Mouse (Mus musculus) Patski (cell line): ENCODE results near the gene Pum2. TPM values are rescaled to one million over a fixed set of nuclear protein-coding genes. Genes with fewer than 3 reads are reported as not detected.

ENCODE experiments used
- ATAC-seq: fragments of 100-300 bp; one replicate; pipeline ENCODE4 v1.8.0; 2021
- CTCF ChIA-PET: fragments of 350-600 bp; sonication (Branson Sonifier 250); formaldehyde crosslinking; loops from one replicate; lab custom pipeline; 2022; ENCODE audit warnings: inconsistent platforms; lab: Charles Lee
- POLR2A ChIA-PET: fragments of 350-600 bp; sonication (Branson Sonifier 250); formaldehyde crosslinking; loops from one replicate; lab custom pipeline; 2022; ENCODE audit warnings: antibody characterized with exemption, inconsistent platforms; lab: Charles Lee
- DNase-seq: peaks from one replicate; pipeline ENCODE4 v3.0.0-alpha.2; 2011; ENCODE audit warnings: low read depth, low spot score
- H3K27me3 ChIP-seq: fragments of 371-371 bp; one replicate; pipeline ENCODE4 v1.5.1; 2021
- CTCF ChIP-seq: fragments of 100-300 bp; IDR thresholded peaks from one replicate; pipeline ENCODE4 v1.5.1; 2021
- in situ Hi-C: fragments of 300-500 bp; cut with MboI; formaldehyde crosslinking; loops from 3 replicates; pipeline ENCODE4 v1.11.1; 2018; ENCODE audit warnings: low pct_unique_long_range_greater_than_20kb, mixed read lengths
- polyA plus RNA-seq: library from polyadenylated mRNA; unstranded; gene quantifications from one replicate; pipeline ENCODE4 v1.2.3, GENCODE M21; 2021

The Pum2 gene
- polyA plus RNA-seq, 1 experiment from 2014 or later, result 107 TPM

GRCm38 (mm10) chr12:8656596-8656995 is 17.3 kb upstream of the Pum2 start:
- in situ Hi-C loops, result no loop called here

DNA sequence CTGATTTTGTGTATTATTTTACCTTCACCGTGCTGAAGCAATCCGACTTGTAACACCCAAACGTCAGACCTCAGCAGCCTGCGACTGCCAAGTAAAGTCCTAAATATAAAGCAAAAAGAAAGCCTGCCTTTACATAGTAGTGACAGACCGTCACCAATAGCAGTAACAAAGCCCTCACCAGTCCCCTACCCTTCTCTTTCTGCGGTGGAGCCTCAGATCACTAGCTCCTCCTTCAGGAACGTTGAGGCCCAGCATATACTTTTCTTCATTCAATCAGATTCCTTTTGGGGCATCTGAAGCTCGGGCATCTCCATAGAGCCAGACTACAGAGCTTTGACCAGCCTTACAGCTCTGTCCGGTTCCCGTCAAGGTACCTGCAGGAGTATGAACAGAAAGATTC is 16.8 kb upstream of the Pum2 start:
- H3K27me3 ChIP-seq, result no peaks in the 10 kb centered on the region
- in situ Hi-C loops, result no loop called here
- TF ChIP-seq CTCF, result no peak
- CTCF ChIA-PET, result interaction anchor here (1.0 kb wide), 1 partner anchor 13 kb away, joined by 3 read pairs; no protein-coding TSS in a partner anchor
- ATAC-seq (no peak), DNase-seq (no peak)
- POLR2A ChIA-PET, result no interaction called here

More at GRCm38 (mm10) chr12:8656596-8656995, 17.3 kb upstream of the Pum2 start:
- TF ChIP-seq CTCF, result no peak
- ATAC-seq, result no peak
- ChIA-PET CTCF (no interaction called here), POLR2A (no interaction called here)
- no peaks in the 10 kb centered on the region for H3K27me3 ChIP-seq
- no peak for DNase-seq

DNA sequence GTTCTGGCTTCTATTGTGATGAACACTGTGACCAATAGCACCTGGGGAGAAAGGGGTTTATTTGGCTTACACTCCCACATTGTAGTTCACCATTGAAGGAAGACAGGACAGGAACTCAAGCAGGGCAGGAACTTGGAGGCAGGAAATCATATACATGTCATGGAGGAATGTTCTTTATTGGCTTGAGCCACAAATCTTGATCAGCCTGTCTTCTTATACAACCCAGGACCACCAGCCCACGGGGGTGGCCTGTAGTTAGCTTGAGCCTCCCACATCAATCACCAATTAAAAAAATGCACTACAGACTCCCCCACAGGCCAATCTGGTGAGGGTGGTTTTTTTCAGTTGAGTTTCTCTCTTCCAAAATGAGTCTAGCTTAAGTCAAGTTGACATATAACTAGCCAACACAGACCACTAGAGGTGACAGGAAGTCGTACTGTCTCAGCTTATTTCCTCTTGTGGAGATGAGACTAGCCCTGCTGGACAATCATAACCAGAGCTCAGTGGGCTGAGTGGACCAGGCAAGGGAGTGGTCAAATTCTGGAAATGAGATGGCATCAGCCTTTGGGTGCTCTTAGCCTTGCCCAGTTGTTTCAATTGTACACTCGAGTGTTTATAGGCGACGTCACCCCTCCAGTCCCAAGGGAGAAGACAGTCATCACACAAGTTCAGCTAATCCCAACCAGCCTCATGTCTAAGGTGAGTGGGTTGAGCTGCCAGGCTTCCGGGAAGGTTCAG is 16.1 kb upstream of the Pum2 start:
- H3K27me3 ChIP-seq, result no peaks in the 10 kb centered on the region
- TF ChIP-seq CTCF, result no peak
- in situ Hi-C loops, result no loop called here
- ChIA-PET CTCF (interaction anchor here (1.0 kb wide), 1 partner anchor 14 kb away, joined by 3 read pairs; no protein-coding TSS in a partner anchor), POLR2A (no interaction called here)
- ATAC-seq (no peak), DNase-seq (no peak)

DNA sequence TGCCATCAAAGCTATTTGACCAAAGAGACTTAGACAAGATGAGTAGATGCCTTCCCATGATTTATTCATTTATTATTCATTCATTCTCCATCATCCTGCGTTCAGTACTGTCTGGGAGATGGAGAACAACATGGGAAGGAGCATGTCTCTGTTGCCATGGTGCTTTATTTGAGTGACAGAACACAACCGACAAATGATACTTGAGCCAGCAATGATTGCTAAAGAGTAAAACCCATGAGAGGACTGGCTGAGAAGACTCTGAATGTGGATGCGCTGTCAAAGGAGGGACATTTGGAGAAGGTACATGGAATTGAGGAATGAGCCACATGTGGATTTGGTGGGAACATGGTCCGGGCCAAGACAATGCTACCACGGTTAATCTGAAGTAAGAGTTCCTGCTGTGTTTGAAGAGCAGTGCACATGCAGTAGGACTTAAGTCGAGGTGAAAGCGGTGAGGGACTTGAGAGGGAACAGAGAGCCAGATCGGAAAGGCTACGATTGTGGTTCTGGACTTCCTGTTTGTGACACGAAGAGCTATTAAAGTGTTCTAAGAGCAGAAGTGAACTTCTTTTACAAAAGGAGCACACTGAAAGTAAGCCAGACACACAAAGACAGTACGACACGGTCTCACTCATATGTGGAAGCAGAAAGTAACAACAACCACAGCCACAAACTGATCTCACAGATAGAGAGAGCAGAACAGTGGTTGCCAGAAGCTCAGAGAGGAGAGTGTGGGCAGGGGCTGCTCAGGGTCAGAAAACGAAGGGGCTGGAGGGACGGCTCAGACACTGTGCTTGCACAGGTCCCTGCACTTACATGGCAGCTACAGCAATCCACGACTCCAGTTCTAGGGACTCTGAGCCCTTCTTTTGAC is 14.3 kb upstream of the Pum2 start:
- no peak for TF ChIP-seq CTCF
- in situ Hi-C loops, result no loop called here
- H3K27me3 ChIP-seq, result no peaks in the 10 kb centered on the region
- ATAC-seq (no peak), DNase-seq (no peak)
- ChIA-PET CTCF (no interaction called here), POLR2A (no interaction called here)

- ATAC-seq (no peak), DNase-seq (no peak)
- ChIA-PET POLR2A (interaction anchor here (0.6 kb wide), 1 partner anchor 422 kb away, joined by 5 read pairs; no protein-coding TSS in a partner anchor), CTCF (interaction anchor here (1.0 to 1.2 kb wide), 2 partner anchors 14 to 36 kb away, joined by 3 read pairs; no protein-coding TSS in a partner anchor)
- no peaks in the 10 kb centered on the region for H3K27me3 ChIP-seq
- TF ChIP-seq CTCF, result no peak
- in situ Hi-C loops, result no loop called here
Observed at GRCm38 (mm10) chr12:8661747-8662146, 12.2 kb upstream of the Pum2 start.

DNA sequence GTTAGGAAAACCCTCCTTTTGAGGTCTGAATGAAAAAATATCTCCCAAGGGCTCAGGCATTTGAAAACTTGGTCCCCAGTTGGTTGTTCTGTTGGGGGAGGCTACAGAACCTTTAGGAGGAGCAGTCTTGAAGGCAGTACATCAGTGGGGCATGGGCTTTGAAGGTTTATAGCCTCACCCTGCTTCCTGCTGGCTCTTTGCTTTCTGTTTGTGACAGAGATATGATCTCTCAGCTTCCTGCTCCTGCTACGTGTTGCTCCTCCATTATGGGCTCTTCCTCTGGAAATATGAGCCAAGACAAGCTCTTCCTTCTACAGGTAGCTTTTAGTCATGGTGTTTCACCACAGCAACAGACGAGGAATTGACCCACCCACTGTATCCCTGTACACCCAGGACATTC is 11.8 kb upstream of the Pum2 start:
- ChIA-PET CTCF (interaction anchor here (1.0 to 1.2 kb wide), 2 partner anchors 14 to 36 kb away, joined by 3 read pairs; no protein-coding TSS in a partner anchor), POLR2A (no interaction called here)
- no peak for ATAC-seq
- H3K27me3 ChIP-seq, result no peaks in the 10 kb centered on the region
- no peak for TF ChIP-seq CTCF
- DNase-seq, result no peak
- in situ Hi-C loops, result no loop called here

DNA sequence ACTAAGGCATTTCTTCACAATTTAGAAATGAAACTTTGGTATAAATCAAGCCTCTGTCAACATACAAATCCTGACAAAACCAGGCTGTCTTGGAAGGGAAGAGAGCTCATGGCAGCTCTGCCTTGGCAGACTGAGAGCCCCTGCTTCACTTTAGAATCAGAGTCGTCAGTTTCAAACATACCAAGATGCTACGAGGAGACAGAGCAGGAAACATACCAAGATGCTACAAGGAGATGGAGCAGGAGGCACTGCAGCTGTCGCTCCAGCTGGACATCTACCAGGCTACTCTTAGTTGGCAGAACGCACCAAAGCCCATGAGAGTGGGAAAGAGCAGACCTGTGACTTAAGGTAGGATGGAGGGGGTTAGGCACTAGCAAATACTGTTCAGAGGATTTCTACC is 11.2 kb upstream of the Pum2 start:
- CTCF ChIA-PET, result no interaction called here
- in situ Hi-C loops, result no loop called here

GRCm38 (mm10) chr12:8667473-8668255 is 6.3 kb upstream of the Pum2 start:
- TF ChIP-seq CTCF, result no peak
- CTCF ChIA-PET, result no interaction called here
- in situ Hi-C loops, result no loop called here

More for the DNA sequence above, 11.2 kb upstream of the Pum2 start:
- POLR2A ChIA-PET, result interaction anchor here (0.6 kb wide), 1 partner anchor 28 kb away, joined by 3 read pairs; no protein-coding TSS in a partner anchor
- ATAC-seq (no peak), DNase-seq (no peak)
- no peak for TF ChIP-seq CTCF
- no peaks in the 10 kb centered on the region for H3K27me3 ChIP-seq

GRCm38 (mm10) chr12:8669421-8669820 is 4.5 kb upstream of the Pum2 start:
- POLR2A ChIA-PET, result interaction anchor here (0.7 kb wide), 1 partner anchor 23 kb away, joined by 3 read pairs; no protein-coding TSS in a partner anchor

More at GRCm38 (mm10) chr12:8667473-8668255, 6.3 kb upstream of the Pum2 start:
- no peak for DNase-seq
- H3K27me3 ChIP-seq, result no peaks in the 10 kb centered on the region
- peak; percentile 21 for ATAC-seq
- POLR2A ChIA-PET, result no interaction called here

GRCm38 (mm10) chr12:8669846-8670245 is 4.1 kb upstream of the Pum2 start:
- H3K27me3 ChIP-seq, result no peaks in the 10 kb centered on the region
- ATAC-seq, result no peak
- in situ Hi-C loops, result no loop called here
- no peak for TF ChIP-seq CTCF
- POLR2A ChIA-PET, result no interaction called here
- CTCF ChIA-PET, result no interaction called here
- no peak for DNase-seq

More at GRCm38 (mm10) chr12:8669421-8669820, 4.5 kb upstream of the Pum2 start:
- in situ Hi-C loops, result no loop called here
- CTCF ChIA-PET, result no interaction called here
- no peak for TF ChIP-seq CTCF
- H3K27me3 ChIP-seq, result no peaks in the 10 kb centered on the region
- ATAC-seq (no peak), DNase-seq (no peak)
